Mouse (Mus musculus) forebrain, embryonic 13.5 days (tissue): ENCODE results near the gene Atg7. TPM values are rescaled to one million over a fixed set of nuclear protein-coding genes. Genes with fewer than 3 reads are reported as not detected.

ENCODE experiments used
- ATAC-seq: fragments of 200-750 bp; cut with Nextera tagmentation; 2 replicates; pipeline ENCODE4 v1.8.0; 2017
- H3K27ac ChIP-seq: fragments of 300-500 bp; sonication (generic); 2 replicates; pipeline ENCODE4 v1.5.1; 2015; ENCODE audit warnings: inconsistent platforms, mild to moderate bottlenecking, moderate library complexity
- H3K27me3 ChIP-seq: fragments of 300-500 bp; sonication (generic); 2 replicates; pipeline ENCODE4 v1.6.1; 2015; ENCODE audit warnings: mild to moderate bottlenecking, inconsistent platforms
- H3K36me3 ChIP-seq: fragments of 300-500 bp; sonication (generic); 2 replicates; pipeline ENCODE4 v1.6.1; 2015; ENCODE audit warnings: mild to moderate bottlenecking, inconsistent platforms; ENCODE audit not compliant: poor library complexity, severe bottlenecking
- H3K4me1 ChIP-seq: fragments of 300-500 bp; sonication (generic); 2 replicates; pipeline ENCODE4 v1.6.1; 2015; ENCODE audit warnings: inconsistent platforms
- H3K4me2 ChIP-seq: fragments of 300-500 bp; sonication (generic); 2 replicates; pipeline ENCODE4 v1.6.1; 2015; ENCODE audit warnings: inconsistent platforms, mild to moderate bottlenecking, moderate library complexity
- H3K4me3 ChIP-seq: fragments of 300-500 bp; sonication (generic); 2 replicates; pipeline ENCODE4 v1.5.1; 2015; ENCODE audit warnings: mild to moderate bottlenecking, inconsistent platforms
- H3K9ac ChIP-seq: fragments of 300-500 bp; sonication (generic); 2 replicates; pipeline ENCODE4 v1.6.1; 2015; ENCODE audit warnings: mild to moderate bottlenecking, inconsistent platforms
- H3K9me3 ChIP-seq: fragments of 300-500 bp; sonication (generic); replicated peaks from 2 replicates; pipeline ENCODE4 v1.6.1; 2016; ENCODE audit warnings: inconsistent platforms
- WGBS: fragments of 180-500 bp; shearing (Covaris S2); methylation state at CpG from one replicate; pipeline ENCODE4 v1.1.7; 2015; 5-methylcytosine and 5-hydroxymethylcytosine counted together
- polyA plus RNA-seq: library from polyadenylated mRNA; unstranded; fragments of >200 nt; fragmentation: Nextera tagmentation; extraction: Ambion mirVana; gene quantifications from 2 replicates; pipeline ENCODE4 v1.2.1, GENCODE M21; 2015

The Atg7 gene
- polyA plus RNA-seq, 1 experiment from 2014 or later: 18.5 TPM

DNA sequence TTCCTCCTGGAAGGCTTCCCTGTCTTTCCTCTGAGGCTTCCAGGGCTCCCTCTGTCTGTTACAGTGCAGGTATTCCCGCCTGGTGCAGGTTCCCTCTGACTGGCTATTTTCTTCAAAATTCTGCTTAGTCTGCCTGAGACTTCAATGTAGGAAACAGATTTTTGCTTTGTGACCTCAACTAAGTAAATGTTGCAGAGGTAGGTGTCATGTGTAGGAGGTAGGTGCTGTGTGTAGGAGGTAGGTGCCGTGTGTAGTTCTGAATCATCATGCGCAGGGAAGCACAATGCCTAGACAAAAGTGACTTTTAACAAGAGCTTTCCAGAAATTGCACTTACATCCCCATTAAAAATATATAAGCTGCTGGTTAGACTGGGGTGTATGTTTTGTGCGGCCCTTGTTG is 128.6 kb downstream of the Atg7 start:
- Histone ChIP-seq H3K9ac (no peak overlapping the region), H3K4me1 (no peaks in the 10 kb centered on the region), H3K27ac (no peak overlapping the region), H3K4me3 (no peak overlapping the region), H3K4me2 (no peak overlapping the region), H3K9me3 (no peaks in the 10 kb centered on the region), H3K36me3 (no peaks in the 10 kb centered on the region), H3K27me3 (no peaks in the 10 kb centered on the region)
- no peak for ATAC-seq
- 80% methylated on average over 4 of the region's 4 CpGs for WGBS

DNA sequence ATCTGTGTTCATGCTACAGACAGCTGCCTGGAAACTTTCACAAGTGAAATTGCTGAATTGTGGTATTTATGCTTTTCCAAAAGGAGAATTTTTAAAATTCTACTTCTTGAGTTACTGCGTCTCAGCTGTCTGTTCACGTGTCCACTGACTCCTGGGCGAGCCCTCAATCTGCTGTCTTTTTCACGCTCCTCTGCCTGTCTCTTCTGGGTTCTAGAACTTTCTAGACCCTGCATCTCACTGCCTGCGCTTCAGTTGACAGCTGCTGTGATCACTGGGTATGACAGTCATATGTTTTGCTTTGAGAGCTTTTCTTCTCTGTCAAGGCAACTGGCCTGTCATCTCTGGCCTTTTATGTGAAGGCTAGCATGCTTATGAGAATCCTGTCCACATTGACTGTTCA is 132.3 kb downstream of the Atg7 start:
- no peak overlapping the region for H3K4me3 ChIP-seq
- 93% methylated on average over 5 of the region's 5 CpGs for WGBS
- no peak overlapping the region for H3K9ac ChIP-seq
- no peaks in the 10 kb centered on the region for H3K36me3 ChIP-seq
- ATAC-seq: no peak
- no peaks in the 10 kb centered on the region for H3K27me3 ChIP-seq
- no peak overlapping the region for H3K27ac ChIP-seq
- H3K4me2 ChIP-seq: no peak overlapping the region
- H3K4me1 ChIP-seq: peaks cover 13% of the 10 kb centered on the region
- H3K9me3 ChIP-seq: 0 out of 2 replicates have a peak, but pooled peaks cover 1% of the 10 kb centered on the region

DNA sequence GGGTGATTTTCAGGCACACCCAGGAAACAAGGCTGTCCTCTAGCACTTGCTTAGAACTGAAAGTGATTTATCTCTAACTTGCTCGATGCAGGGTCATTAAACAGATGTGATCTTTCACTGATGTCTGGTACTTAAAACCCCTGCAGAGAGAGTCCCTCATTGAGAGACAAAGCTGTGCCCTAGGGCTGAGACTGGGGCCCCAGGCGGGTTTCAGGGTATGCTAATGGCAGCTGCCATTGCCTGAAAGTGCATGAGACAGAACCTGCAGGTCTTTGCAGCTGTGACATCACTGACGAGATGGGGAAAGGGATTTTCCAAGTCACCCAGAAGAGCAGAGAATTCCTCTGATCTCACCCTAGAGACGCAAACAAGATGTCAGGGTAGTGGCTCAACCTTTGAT is 135.0 kb downstream of the Atg7 start:
- no peaks in the 10 kb centered on the region for H3K36me3 ChIP-seq
- 9% methylated on average over 4 of the region's 4 CpGs for WGBS
- H3K27ac ChIP-seq: 0 out of 2 replicates have a peak overlapping the region, but pooled peaks have one; percentile 4
- H3K4me2 ChIP-seq: no peak overlapping the region
- no peak overlapping the region for H3K4me3 ChIP-seq
- no peak for ATAC-seq
- no peak overlapping the region for H3K9ac ChIP-seq
- 0 out of 2 replicates have a peak, but pooled peaks cover 2% of the 10 kb centered on the region for H3K9me3 ChIP-seq
- peaks cover 33% of the 10 kb centered on the region for H3K4me1 ChIP-seq
- no peaks in the 10 kb centered on the region for H3K27me3 ChIP-seq

DNA sequence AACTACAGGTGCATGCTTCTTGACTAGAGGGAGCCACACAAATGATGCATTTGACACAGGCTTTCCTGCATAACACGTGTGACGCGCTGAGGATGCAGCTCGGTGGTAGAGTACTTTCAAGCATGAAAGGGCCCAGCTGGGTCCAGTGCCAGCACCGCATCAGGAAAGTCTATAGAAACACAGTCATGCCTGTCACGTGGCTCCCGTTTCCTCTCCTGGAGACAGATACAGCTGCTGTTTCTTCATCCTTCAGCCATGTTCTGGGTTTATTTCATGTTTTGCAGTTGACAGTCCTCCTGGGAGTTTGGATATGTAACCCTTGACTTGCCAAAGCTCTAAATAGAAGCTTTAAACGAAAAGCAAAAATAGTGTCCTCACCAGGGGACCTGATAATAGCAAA is 135.8 kb downstream of the Atg7 start:
- 0 out of 2 replicates have a peak, but pooled peaks have one; percentile 36 for ATAC-seq
- 51% methylated on average over 8 of the region's 8 CpGs for WGBS
- Histone ChIP-seq H3K4me3 (no peak overlapping the region), H3K27me3 (no peaks in the 10 kb centered on the region), H3K4me1 (peaks cover 34% of the 10 kb centered on the region), H3K9me3 (0 out of 2 replicates have a peak, but pooled peaks cover 2% of the 10 kb centered on the region), H3K36me3 (no peaks in the 10 kb centered on the region), H3K27ac (no peak overlapping the region), H3K9ac (no peak overlapping the region), H3K4me2 (no peak overlapping the region)

DNA sequence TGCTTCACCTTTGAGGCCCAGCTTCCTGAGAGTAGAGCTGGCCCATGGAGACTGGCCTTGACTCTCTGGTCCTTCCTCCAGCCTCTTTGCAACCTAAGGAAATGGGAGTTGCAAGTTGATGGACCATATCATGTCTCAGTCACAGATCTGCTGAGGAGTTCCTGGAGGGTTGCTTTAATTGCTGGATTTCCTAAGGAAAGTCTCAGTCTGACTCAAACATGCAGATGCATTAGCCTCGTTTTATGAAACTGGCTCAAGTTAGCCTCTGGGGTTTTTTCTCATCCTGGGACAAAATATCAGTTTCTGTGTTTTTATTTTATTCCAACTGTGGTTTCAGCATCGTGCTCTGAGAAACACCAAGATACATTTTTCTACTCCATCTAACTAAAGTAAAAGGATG is 137.7 kb downstream of the Atg7 start:
- H3K36me3 ChIP-seq: no peaks in the 10 kb centered on the region
- H3K4me1 ChIP-seq: peaks cover 34% of the 10 kb centered on the region
- H3K4me3 ChIP-seq: no peak overlapping the region
- ATAC-seq: no peak
- H3K27ac ChIP-seq: no peak overlapping the region
- H3K9me3 ChIP-seq: 0 out of 2 replicates have a peak, but pooled peaks cover 2% of the 10 kb centered on the region
- no peak overlapping the region for H3K4me2 ChIP-seq
- H3K9ac ChIP-seq: no peak overlapping the region
- H3K27me3 ChIP-seq: no peaks in the 10 kb centered on the region
- WGBS: 82% methylated on average over 2 of the region's 2 CpGs

DNA sequence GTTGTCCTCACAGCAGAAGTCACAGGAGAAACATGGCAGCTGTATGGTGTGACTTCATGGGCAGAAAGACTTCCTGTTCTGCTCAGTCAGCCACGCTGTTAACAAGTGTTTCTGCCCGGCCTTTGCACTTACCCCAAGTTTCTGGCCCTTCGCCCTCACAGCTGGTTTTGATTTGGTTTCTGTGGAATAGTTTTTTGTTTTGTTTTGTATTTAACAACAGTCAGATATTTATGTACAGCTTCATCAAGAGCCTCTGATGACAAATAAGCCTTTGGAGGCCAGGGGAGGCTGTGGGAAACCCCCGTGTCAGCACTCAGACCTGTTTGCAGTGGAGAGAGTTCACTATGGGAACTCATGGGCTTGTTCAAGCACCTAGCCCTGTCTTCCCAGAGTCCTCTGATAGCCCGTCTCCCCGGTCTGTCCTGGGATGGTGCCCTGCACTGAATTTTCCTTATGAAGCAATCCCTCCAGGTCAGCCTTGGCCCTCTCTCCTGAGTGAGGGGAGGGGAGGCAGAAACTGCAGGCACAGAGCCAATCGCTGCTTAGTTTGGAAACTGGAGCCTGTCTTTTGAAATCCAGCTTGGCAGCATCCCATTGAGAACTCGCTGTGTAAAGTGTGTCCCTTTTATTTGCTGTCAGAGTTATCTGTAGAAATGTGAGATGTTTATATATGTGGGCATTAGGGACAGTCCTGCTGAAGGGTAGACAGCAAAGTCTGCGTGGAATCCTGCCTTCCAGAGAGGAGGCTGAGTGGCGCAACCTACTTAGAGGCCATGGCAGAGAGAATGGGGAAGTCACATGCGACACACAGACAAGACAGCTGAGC is 138.7 kb downstream of the Atg7 start:
- H3K4me3 ChIP-seq: no peak overlapping the region

DNA sequence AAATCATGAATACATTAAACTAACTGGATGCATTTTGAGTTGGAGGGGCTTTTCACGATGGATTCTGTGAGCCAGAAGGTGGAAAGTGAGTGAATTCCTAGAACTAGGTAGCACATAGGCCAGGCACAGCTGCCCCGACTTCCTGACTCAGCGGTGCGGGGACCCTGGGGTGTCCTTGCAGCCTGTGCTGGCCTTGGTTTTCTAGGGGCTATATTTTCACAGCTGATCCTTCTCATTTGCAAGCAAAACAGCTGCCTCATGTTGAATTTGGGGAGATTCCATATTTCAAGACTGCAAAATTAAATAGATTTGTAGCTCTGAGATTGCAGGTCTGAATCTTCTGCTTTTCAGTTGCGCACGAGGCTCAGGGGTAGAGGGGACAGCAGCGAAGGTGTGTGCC is 139.6 kb downstream of the Atg7 start:
- 80% methylated on average over 7 of the region's 7 CpGs for WGBS
- Histone ChIP-seq H3K27ac (no peak overlapping the region), H3K4me3 (no peak overlapping the region), H3K36me3 (no peaks in the 10 kb centered on the region), H3K9me3 (0 out of 2 replicates have a peak, but pooled peaks cover 2% of the 10 kb centered on the region), H3K9ac (no peak overlapping the region), H3K4me2 (no peak overlapping the region), H3K27me3 (no peaks in the 10 kb centered on the region), H3K4me1 (peaks cover 31% of the 10 kb centered on the region)
- no peak for ATAC-seq

More for the DNA sequence above, 138.7 kb downstream of the Atg7 start:
- WGBS: 44% methylated on average over 11 of the region's 11 CpGs
- H3K9ac ChIP-seq: no peak overlapping the region
- 0 out of 2 replicates have a peak, but pooled peaks cover 2% of the 10 kb centered on the region for H3K9me3 ChIP-seq
- peaks cover 34% of the 10 kb centered on the region for H3K4me1 ChIP-seq
- H3K4me2 ChIP-seq: no peak overlapping the region
- peak overlapping the region; percentile 54 for H3K27ac ChIP-seq
- no peaks in the 10 kb centered on the region for H3K36me3 ChIP-seq
- no peaks in the 10 kb centered on the region for H3K27me3 ChIP-seq
- ATAC-seq: no peak

DNA sequence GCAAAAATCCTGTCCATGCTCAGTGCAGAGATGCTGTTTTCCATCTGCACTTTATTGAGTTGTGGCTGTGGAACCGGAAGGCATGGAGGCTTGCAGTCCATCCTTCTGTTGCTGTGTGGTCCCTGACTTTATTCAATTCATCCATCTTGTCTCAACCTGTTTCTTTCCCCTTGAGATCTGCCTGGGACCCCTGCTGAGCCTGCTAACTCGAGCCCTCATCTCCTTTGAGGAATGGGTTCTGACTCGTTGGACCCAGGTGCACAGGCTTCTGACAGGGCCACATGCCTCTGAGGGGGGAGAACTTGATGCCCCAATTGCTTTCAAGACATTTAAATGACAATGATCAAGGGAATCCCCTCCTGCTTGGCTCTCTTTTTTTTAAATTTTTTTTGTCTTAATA is 143.6 kb downstream of the Atg7 start:
- Histone ChIP-seq H3K4me1 (peaks cover 15% of the 10 kb centered on the region), H3K9ac (no peak overlapping the region), H3K4me3 (no peak overlapping the region), H3K36me3 (no peaks in the 10 kb centered on the region), H3K27ac (no peak overlapping the region), H3K4me2 (no peak overlapping the region), H3K27me3 (no peaks in the 10 kb centered on the region), H3K9me3 (no peaks in the 10 kb centered on the region)
- 28% methylated on average over 3 of the region's 3 CpGs for WGBS
- no peak for ATAC-seq

DNA sequence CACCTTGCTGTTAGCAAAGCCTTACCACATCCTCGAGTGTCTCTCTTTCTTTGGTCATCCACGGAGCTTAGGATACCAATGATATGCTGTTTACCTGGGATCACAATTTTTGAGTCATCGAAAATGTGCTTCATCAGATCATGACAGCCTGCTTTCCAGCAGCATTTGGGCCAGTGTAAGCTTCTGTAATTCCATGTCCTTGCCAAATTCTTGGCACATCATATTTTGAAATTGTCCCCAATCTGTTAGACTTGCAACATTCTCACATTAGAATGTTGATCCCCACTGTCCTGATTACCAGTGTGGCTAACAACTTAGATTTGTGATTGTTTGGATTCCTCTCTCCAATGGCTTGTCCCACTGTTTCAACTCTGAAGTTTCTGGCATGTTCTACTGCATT is 144.7 kb downstream of the Atg7 start:
- H3K4me1 ChIP-seq: peaks cover 4% of the 10 kb centered on the region; the same call in 1 of the 2 replicates
- no peak overlapping the region for H3K27ac ChIP-seq
- no peak overlapping the region for H3K9ac ChIP-seq
- ATAC-seq: no peak
- no peaks in the 10 kb centered on the region for H3K36me3 ChIP-seq
- no peak overlapping the region for H3K4me2 ChIP-seq
- no peak overlapping the region for H3K4me3 ChIP-seq
- H3K9me3 ChIP-seq: no peaks in the 10 kb centered on the region
- WGBS: 86% methylated on average over 3 of the region's 3 CpGs
- no peaks in the 10 kb centered on the region for H3K27me3 ChIP-seq

DNA sequence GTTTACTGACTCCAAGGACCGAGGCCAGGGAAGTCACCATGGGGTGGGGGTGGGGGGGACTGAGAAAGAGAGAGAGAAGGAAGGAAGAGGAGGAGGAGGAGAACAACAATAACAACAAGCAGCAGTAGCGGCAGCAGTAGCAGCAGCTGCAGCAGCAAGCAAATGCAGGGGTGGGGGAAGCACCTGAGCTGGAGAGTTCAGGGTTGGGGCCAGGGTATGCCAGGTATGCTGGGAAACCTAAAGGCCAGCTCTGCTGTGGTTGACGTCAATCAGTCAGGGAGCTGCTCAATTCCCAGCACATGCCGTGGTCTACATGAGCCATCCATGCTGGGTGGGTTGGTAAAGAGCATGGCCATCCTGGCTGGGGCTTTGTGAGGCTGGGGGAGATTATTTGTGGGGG is 145.8 kb downstream of the Atg7 start:
- Histone ChIP-seq H3K9me3 (no peaks in the 10 kb centered on the region), H3K27ac (no peak overlapping the region), H3K36me3 (no peaks in the 10 kb centered on the region), H3K4me3 (no peak overlapping the region), H3K4me1 (no peaks in the 10 kb centered on the region), H3K9ac (no peak overlapping the region), H3K4me2 (no peak overlapping the region), H3K27me3 (no peaks in the 10 kb centered on the region)
- ATAC-seq: no peak
- WGBS: 85% methylated on average over 4 of the region's 4 CpGs

DNA sequence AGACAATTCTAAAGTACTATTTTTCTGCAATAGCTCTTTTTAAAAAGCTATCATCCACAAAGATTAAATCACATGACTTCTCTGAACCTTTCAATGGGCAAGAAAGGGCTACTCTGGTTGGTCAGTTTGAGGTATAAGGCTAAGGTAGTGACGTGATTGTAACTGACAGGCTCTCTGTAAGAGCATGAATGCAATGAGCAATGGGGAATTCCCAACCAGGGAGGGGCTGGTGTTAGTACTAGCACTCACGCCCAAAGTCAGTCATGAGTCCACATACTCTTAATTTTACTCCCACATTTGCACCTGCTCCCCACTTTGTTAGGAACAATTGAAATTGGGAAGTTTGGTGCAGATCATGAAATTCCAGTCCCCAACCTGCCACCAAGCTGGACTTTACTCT is 147.2 kb downstream of the Atg7 start:
- no peaks in the 10 kb centered on the region for H3K27me3 ChIP-seq
- no peak overlapping the region for H3K27ac ChIP-seq
- no peak overlapping the region for H3K4me3 ChIP-seq
- H3K9ac ChIP-seq: no peak overlapping the region
- no peak overlapping the region for H3K4me2 ChIP-seq
- WGBS: 78% methylated on average over 2 of the region's 2 CpGs
- no peaks in the 10 kb centered on the region for H3K36me3 ChIP-seq
- ATAC-seq: no peak
- H3K4me1 ChIP-seq: no peaks in the 10 kb centered on the region
- no peaks in the 10 kb centered on the region for H3K9me3 ChIP-seq

DNA sequence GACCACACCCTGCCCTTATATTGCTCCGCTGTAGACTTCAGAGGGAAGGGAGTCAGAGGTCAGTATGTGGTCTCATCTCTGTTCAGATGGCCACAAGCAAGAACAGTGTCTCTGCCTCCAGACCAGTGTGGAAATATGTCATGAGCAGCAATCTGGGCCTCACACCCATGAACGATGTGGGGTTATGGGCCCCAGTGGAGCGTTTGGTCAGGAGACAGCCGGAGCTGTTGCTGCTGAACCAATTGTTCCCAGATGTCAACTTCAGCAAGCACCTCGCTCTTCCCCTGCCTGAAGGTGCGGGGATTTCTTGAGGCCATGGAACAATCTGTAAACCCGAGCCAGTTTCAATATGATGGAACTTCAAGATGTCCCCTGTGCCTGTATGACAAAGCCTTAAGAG is 148.0 kb downstream of the Atg7 start:
- H3K36me3 ChIP-seq: no peaks in the 10 kb centered on the region
- 90% methylated on average over 7 of the region's 7 CpGs for WGBS

DNA sequence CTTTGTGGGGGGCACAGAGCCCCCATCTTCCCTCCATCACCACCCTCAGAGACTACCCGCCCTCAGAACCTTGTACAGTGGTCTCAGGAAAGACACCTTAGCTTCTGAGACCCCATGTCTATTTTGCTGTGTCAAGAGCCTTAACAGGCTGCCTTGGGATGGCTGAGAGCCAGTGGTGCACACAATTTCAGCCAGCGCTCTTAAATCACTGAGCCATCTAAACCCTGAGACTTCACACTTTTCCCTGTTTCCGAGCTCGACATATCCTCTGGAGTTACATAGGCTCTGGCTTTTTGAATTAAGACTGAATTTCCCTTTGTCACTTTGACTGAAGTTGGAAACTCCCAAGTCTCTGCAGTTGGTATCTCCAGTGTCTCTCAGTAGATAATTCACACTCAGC is 148.9 kb downstream of the Atg7 start:
- no peak for ATAC-seq
- H3K9me3 ChIP-seq: no peaks in the 10 kb centered on the region
- H3K27me3 ChIP-seq: no peaks in the 10 kb centered on the region

More for the DNA sequence above, 148.0 kb downstream of the Atg7 start:
- no peaks in the 10 kb centered on the region for H3K9me3 ChIP-seq
- H3K9ac ChIP-seq: no peak overlapping the region
- no peak overlapping the region for H3K27ac ChIP-seq
- H3K27me3 ChIP-seq: no peaks in the 10 kb centered on the region
- no peaks in the 10 kb centered on the region for H3K4me1 ChIP-seq
- no peak for ATAC-seq
- no peak overlapping the region for H3K4me2 ChIP-seq
- H3K4me3 ChIP-seq: no peak overlapping the region

More for the DNA sequence above, 148.9 kb downstream of the Atg7 start:
- no peaks in the 10 kb centered on the region for H3K36me3 ChIP-seq
- H3K27ac ChIP-seq: no peak overlapping the region
- no peak overlapping the region for H3K4me3 ChIP-seq
- H3K4me2 ChIP-seq: no peak overlapping the region
- H3K9ac ChIP-seq: no peak overlapping the region
- 87% methylated on average over 4 of the region's 4 CpGs for WGBS
- no peaks in the 10 kb centered on the region for H3K4me1 ChIP-seq
